In the genomic region with DNA sequence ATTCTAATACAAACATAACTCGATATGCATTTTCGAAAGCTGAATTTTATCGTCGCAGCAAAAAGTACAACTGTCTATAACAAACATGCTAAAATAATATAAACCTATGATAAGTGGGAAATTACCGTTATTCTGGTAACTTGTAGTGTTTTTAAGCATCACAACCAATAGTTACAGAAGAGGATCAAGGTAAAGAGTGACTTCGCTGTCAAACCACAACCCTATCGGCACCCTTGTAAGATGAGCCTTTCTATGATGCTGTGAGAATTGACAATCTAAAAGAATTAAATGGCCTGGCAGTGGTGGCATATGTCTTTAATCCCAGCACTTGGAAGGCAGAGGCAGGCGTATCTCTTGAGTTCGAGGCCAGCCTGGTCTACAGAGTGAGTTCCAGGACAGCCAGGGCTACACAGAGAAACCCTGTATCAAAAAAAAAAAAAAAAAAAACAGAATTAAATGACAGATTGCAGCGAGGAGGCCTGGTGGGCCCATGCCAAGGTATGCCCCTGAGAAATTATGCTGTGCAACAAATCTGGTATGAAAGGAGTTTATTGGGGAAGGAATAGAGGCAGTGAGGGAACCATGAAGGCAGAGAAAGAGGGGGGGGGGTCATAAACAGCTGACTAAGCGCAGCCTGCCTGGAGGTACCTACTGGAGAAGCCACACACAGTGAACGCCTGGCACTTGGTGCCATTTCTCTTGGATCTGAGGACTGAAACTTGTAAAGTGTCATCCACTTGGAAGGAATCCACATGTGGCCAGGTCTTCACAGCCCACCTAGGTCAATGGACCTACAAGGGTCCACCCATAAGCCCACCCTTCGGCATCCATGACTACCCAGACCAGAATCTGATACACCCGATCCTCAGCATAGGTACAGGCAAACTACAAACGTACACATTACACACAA, we compare ENCODE assay signal across 8 mouse cellular contexts. TPM values are rescaled to one million over a fixed set of nuclear protein-coding genes. Genes with fewer than 3 reads are reported as not detected.
A peak's percentile ranks its signal among the peaks of the same experiment; 100 is the strongest.
DNase-seq lines count a peak whose midpoint lies in the region; ATAC-seq lines count a peak whose summit lies in the region.

No protein-coding gene starts in this region.

- ATAC-seq in limb, embryonic 11.5 days (ENCODE audit: insufficient number of reproducible peaks, low FRiP score, low TSS enrichment, low read depth) = no peak
- no peak for ATAC-seq in neural tube, embryonic 14.5 days (ENCODE audit: low read depth)
- no peak for ATAC-seq in activated CD4-positive, CD25-positive, alpha-beta regulatory T cell, adult 4 months

- H3K4me2 ChIP-seq in limb, embryonic 11.5 days (ENCODE audit: low read depth, severe bottlenecking) = peak overlapping the region; percentile 81
- peak overlapping the region; percentile 30; the same call in 1 of the 2 replicates for H3K4me2 ChIP-seq in neural tube, embryonic 14.5 days (ENCODE audit: low read depth, low read length)

- peaks cover 23% of the 10 kb centered on the region for H3K4me1 ChIP-seq in limb, embryonic 11.5 days (ENCODE audit: control insufficient read depth, insufficient read depth, low read length)
- peaks cover 23% of the 10 kb centered on the region for H3K4me1 ChIP-seq in neural tube, embryonic 14.5 days (ENCODE audit: control insufficient read depth, insufficient read depth, low read length)

- no peak overlapping the region for H3K9ac ChIP-seq in limb, embryonic 11.5 days (ENCODE audit: low read length)
- no peak overlapping the region for H3K9ac ChIP-seq in neural tube, embryonic 14.5 days (replicated peaks; ENCODE audit: low read depth, low read length)

- peak overlapping the region; percentile 88; the same call in 1 of the 2 replicates for H3K27ac ChIP-seq in limb, embryonic 11.5 days (replicated peaks; ENCODE audit: low read depth, low read length)
- H3K27ac ChIP-seq in neural tube, embryonic 14.5 days (ENCODE audit: low read depth, low read length) = peak overlapping the region; percentile 87

- WGBS in limb, embryonic 11.5 days = 69% methylated on average over 15 of the region's 15 CpGs
- WGBS in neural tube, embryonic 14.5 days = 68% methylated on average over 15 of the region's 15 CpGs

- peak; percentile 73 to 80 for DNase-seq in cerebellum, postnatal 10 days
- DNase-seq in cerebellum, adult 11 months = no peak
- peak; percentile 14 for DNase-seq in thymus, postnatal 4 days
- DNase-seq in thymus, postnatal 36 days = no peak
- DNase-seq in limb, embryonic 11.5 days (ENCODE audit: low spot score) = peak; percentile 41
- no peak for DNase-seq in left cerebral cortex, postnatal 14 days (ENCODE audit: low spot score in 2 of 2)

- H3K9me3 ChIP-seq in limb, embryonic 11.5 days (ENCODE audit: control insufficient read depth, low read length) = no peaks in the 10 kb centered on the region
- H3K9me3 ChIP-seq in neural tube, embryonic 14.5 days (ENCODE audit: control insufficient read depth, low read length) = no peaks in the 10 kb centered on the region

- no peaks in the 10 kb centered on the region for H3K27me3 ChIP-seq in limb, embryonic 11.5 days (ENCODE audit: control insufficient read depth, insufficient read depth, low read length)
- no peaks in the 10 kb centered on the region for H3K27me3 ChIP-seq in neural tube, embryonic 14.5 days (ENCODE audit: control insufficient read depth, insufficient read depth, low read length)

- H3K4me3 ChIP-seq in limb, embryonic 11.5 days (ENCODE audit: low read depth, low read length) = no peak overlapping the region; the same call in 1 of the 2 replicates
- H3K4me3 ChIP-seq in neural tube, embryonic 14.5 days (ENCODE audit: low read depth, low read length) = peak overlapping the region; percentile 65

- H3K36me3 ChIP-seq in limb, embryonic 11.5 days (ENCODE audit: control insufficient read depth, insufficient read depth, low read length) = 0 out of 2 replicates have a peak, but pooled peaks cover 2% of the 10 kb centered on the region
- no peaks in the 10 kb centered on the region for H3K36me3 ChIP-seq in neural tube, embryonic 14.5 days (ENCODE audit: control insufficient read depth, insufficient read depth, low read length)

- intact Hi-C loops in left cerebral cortex, postnatal 14 days (cut with DNase I) = loop anchor here (5.0 kb wide), 1 partner anchor 68 kb away; no protein-coding TSS in a partner anchor

RNA-seq across cellular contexts. Expression of a gene that starts 0.8 kb away (rescaled TPM):
- 61.6 and 66.5 TPM in 2 replicates for polyA plus RNA-seq in limb, embryonic 11.5 days (2014; fragmentation: Nextera tagmentation; extraction: Ambion mirVana)
- polyA plus RNA-seq in neural tube, embryonic 14.5 days (2014; fragmentation: Nextera tagmentation; extraction: Ambion mirVana) = 69.3 and 74.1 TPM in 2 replicates
- 100 to 1,000 TPM in 1 of 2 experiments, 10 to 100 TPM in 1; 76.4 to 122 TPM for polyA plus RNA-seq in activated CD4-positive, CD25-positive, alpha-beta regulatory T cell, adult 4 months (2017; shearing (Covaris generic))
- total RNA-seq in left cerebral cortex, postnatal 14 days (2021) = 10 to 100 TPM; 27.3 to 28.2 TPM

RNA-seq across cellular contexts. Expression of a gene that starts 1.3 kb away (rescaled TPM):
- 569 and 606 TPM in 2 replicates for polyA plus RNA-seq in limb, embryonic 11.5 days (2014; fragmentation: Nextera tagmentation; extraction: Ambion mirVana)
- polyA plus RNA-seq in neural tube, embryonic 14.5 days (2014; fragmentation: Nextera tagmentation; extraction: Ambion mirVana) = 219 and 241 TPM in 2 replicates
- polyA plus RNA-seq in activated CD4-positive, CD25-positive, alpha-beta regulatory T cell, adult 4 months (2017; shearing (Covaris generic)) = not detected
- total RNA-seq in left cerebral cortex, postnatal 14 days (2021) = 1 to 10 TPM; 5.7 to 6.4 TPM

RNA-seq across cellular contexts. Expression of a gene that starts 38.9 kb away (rescaled TPM):
- 15.5 and 15.7 TPM in 2 replicates for polyA plus RNA-seq in limb, embryonic 11.5 days (2014; fragmentation: Nextera tagmentation; extraction: Ambion mirVana)
- 7.0 and 28.7 TPM in 2 replicates for polyA plus RNA-seq in neural tube, embryonic 14.5 days (2014; fragmentation: Nextera tagmentation; extraction: Ambion mirVana)
- polyA plus RNA-seq in activated CD4-positive, CD25-positive, alpha-beta regulatory T cell, adult 4 months (2017; shearing (Covaris generic)) = 1 to 10 TPM; 1.6 to 1.9 TPM
- total RNA-seq in left cerebral cortex, postnatal 14 days (2021) = 10 to 100 TPM; 26.8 to 31.4 TPM

Comparison
In these comparisons a context has a peak if more than half of its experiments do, and no peak if none do; other contexts are left out.
1. DNase-seq: peak in cerebellum, postnatal 10 days (2 of 2), thymus, postnatal 4 days (single experiment) and limb, embryonic 11.5 days (single experiment); none in cerebellum, adult 11 months (single experiment), thymus, postnatal 36 days (0 of 2) and left cerebral cortex, postnatal 14 days (0 of 2).
2. RNA of a gene that starts 1.3 kb away (polyA plus RNA-seq): 569 to 606 TPM in limb, embryonic 11.5 days and 219 to 241 TPM in neural tube, embryonic 14.5 days; not detected in activated CD4-positive, CD25-positive, alpha-beta regulatory T cell, adult 4 months; every median in the first group is over 100 times any median in the second.